Mouse (Mus musculus) cerebellum, postnatal 4 days (tissue): ENCODE data around the gene Ssbp3.

Source experiments
- DNase-seq, 2 experiments: peaks; one replicate each; pipeline ENCODE4 v3.0.0; 2022; ENCODE audit warnings: low spot score in 2 of 2, mixed read lengths in 1 of 2

Ssbp3 gene

GRCm38 (mm10) chr4:107096043-107096442, 185.5 kb downstream of the Ssbp3 start:
- DNase-seq: peak in 1 of 2 experiments; percentile 60

- DNase-seq: no peak
Measured at GRCm38 (mm10) chr4:107096841-107097373, 186.4 kb downstream of the Ssbp3 start, which contains the start of gene Cdcp2. Cdcp2 (plus strand) TSS chr4:107096891.

GRCm38 (mm10) chr4:107097871-107098270, 187.4 kb downstream of the Ssbp3 start:
- DNase-seq: no peak

GRCm38 (mm10) chr4:107098375-107098774, 187.9 kb downstream of the Ssbp3 start:
- DNase-seq: no peak

GRCm38 (mm10) chr4:107098791-107099525, 188.5 kb downstream of the Ssbp3 start:
- no peak for DNase-seq
